Mouse (Mus musculus): ENCODE measurements around the gene Gm21987.

DNA sequence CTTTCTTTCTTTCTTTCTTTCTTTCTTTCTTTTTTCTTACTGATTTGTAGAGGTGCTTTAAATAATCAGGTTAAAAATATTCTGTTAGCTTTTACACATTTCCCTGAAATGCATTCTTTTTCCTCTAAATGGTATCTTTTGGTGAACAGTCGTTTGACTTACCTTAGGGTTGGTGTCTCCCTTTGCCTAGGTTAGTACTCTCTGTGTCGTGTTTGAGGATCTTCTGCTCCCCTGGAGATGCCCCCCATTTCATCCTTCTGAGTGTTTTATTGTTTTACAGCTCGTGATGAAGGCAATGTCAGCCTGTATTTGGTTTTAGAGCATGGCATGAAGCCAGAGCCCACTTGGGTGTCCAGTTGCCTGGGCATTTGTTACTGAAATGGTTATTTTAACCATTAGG lies 32.7 kb downstream of the Gm21987 start:
- TF ChIP-seq CTCF (IDR thresholded peaks at IDR 0.05; ENCODE audit: insufficient read depth, low read length) = no peak
- TF ChIP-seq POLR2A (IDR thresholded peaks at IDR 0.05; ENCODE audit: borderline replicate concordance, extremely low read depth, low read depth, low read length) = no peak

Measured in lung, adult 2 months (tissue).